21 mouse cellular contexts compared by ENCODE assay signal in genomic region chr9:94433468-94433867, GRCm38 (mm10).
"Had no signal": no experiment of that assay in that cellular context is flagged by ENCODE, and none has a peak within 500 bp of the region (broad histone marks: within the 10 kb centered on the region; RNA-seq: fewer than 3 reads in every experiment).

No protein-coding gene starts in this region.

- H3K36me3 ChIP-seq: limb, embryonic 12.5 days; limb, embryonic 15.5 days; midbrain, embryonic 12.5 days; midbrain, embryonic 15.5 days; stomach, embryonic 15.5 days had no signal

- H3K9me3 ChIP-seq: limb, embryonic 12.5 days; limb, embryonic 15.5 days; midbrain, embryonic 12.5 days; midbrain, embryonic 15.5 days; stomach, embryonic 15.5 days had no signal

- DNase-seq: kidney, adult 18-20 months; kidney, adult 9 months; kidney, postnatal 14 days; kidney, postnatal 4 days; layer of hippocampus, adult 9-11 months; layer of hippocampus, postnatal 36 days; liver, postnatal 0 days; lung, embryonic 14.5 days; right cerebral cortex, adult 18-20 months; right cerebral cortex, postnatal 14 days; right cerebral cortex, postnatal 4 days; thymus, postnatal 25 days had no signal

- ATAC-seq: liver, postnatal 0 days; lung, postnatal 0 days; midbrain, embryonic 15.5 days had no signal

- H3K4me3 ChIP-seq: left cerebral cortex, adult 2 months; limb, embryonic 12.5 days; limb, embryonic 15.5 days; midbrain, embryonic 12.5 days; midbrain, embryonic 15.5 days; myocyte; stomach, embryonic 15.5 days had no signal

- H3K4me1 ChIP-seq: limb, embryonic 12.5 days; midbrain, embryonic 12.5 days; midbrain, embryonic 15.5 days; stomach, embryonic 15.5 days had no signal

- H3K27me3 ChIP-seq: limb, embryonic 12.5 days; limb, embryonic 15.5 days; midbrain, embryonic 12.5 days; midbrain, embryonic 15.5 days; stomach, embryonic 15.5 days had no signal

- H3K9ac ChIP-seq: limb, embryonic 12.5 days; limb, embryonic 15.5 days; liver, embryonic 14.5 days; liver, postnatal 0 days; lung, embryonic 14.5 days; midbrain, embryonic 12.5 days; midbrain, embryonic 15.5 days; stomach, embryonic 15.5 days had no signal

- H3K27ac ChIP-seq: left cerebral cortex, adult 2 months; limb, embryonic 12.5 days; limb, embryonic 15.5 days; liver, embryonic 14.5 days; midbrain, embryonic 12.5 days; midbrain, embryonic 15.5 days; stomach, embryonic 15.5 days had no signal
